Mouse (Mus musculus): Measurements from ENCODE around the gene Ptpn11. TPM values are rescaled to one million over a fixed set of nuclear protein-coding genes. Genes with fewer than 3 reads are reported as not detected.
A peak's percentile ranks its signal among the peaks of the same experiment; 100 is the strongest.
"Not testable (repeated sequence)": the region's sequence is repeated elsewhere in the genome, so short reads cannot be mapped to it uniquely, and the experiment has no call there.

Ptpn11 gene
- 16.0 and 18.9 TPM in 2 replicates for polyA plus RNA-seq (2015; fragmentation: Nextera tagmentation; extraction: Ambion mirVana)

DNA sequence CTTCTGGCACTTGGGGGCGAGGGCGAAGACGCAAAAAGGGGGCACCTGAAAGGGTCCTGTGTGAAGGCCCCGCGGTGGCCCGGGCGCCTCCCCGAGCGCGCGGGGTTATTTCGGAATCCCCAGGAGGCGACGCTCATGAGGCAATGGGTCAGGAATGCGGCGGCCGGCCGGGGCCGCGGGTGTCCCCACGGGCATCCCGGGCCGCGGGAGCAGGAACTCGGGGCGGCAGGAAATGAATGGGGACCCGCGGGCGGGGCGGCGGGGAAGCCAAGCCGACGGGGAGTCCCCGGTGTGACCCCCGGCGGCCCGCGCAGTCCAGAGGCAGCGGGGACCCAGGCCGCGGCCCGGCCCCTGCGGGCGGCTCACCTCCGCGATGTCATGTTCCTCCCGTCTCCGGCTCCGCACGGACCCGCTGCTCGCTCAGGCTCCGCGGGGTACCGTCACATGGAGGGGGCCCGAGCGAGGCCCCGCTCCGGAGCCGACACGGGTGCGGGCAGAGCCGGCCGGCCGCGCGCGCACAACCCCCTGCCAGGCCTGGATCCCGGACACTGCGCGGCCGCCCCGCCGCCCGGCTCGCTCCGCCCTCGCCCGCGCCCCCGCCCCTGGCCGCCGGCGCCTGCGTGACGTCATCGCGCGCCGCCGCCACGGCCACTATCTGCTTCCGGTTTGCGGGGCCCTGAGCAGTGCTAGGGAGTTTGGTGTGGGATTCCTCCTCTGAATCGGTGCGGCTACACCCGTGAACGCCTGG is at the start of gene Ptpn11:
Ptpn11 (minus strand) TSS at position 562 of the 748 bp plus-strand sequence.
- peak; percentile 85 for DNase-seq (ENCODE audit: low spot score)

DNA sequence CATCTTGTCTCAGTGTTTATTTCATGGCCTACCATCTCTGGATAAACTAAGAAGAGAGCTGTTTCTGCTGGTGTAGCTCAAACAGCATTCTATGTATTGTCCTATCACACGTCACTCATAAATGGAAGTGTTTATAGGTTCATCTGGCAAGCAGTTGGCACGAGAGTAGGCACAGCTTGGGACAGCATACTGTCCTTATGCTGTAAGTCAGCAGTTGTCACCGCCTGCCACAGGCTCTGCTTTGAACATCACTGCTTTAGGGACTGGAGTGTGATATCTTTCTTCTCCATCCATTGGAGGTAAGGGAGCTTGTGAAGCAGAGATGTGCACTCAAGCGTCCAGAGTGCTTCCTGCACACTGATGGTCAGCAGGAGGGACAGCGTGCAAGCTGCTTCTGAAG is 48.6 kb upstream of the Ptpn11 start:
- DNase-seq (ENCODE audit: low spot score), result no peak

DNA sequence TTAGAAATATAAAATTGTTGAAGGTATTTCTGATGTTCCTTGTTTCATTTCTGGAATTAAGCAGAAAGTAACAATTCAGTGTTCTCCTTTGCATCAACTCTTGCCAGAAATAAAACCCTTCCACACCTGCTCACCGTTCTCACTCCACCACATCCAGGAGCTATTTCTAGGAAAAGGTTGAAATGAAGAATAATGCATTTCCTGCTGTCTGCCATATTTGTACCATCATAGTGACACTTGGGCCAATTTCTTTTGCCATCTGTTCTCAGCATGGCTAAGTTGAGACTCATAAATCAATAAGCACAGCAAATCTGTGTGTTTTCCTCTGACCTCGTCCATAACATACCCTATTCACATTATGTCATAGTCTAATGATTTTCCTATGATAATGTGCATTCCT is 47.0 kb upstream of the Ptpn11 start:
- DNase-seq (ENCODE audit: low spot score), result no peak

DNA sequence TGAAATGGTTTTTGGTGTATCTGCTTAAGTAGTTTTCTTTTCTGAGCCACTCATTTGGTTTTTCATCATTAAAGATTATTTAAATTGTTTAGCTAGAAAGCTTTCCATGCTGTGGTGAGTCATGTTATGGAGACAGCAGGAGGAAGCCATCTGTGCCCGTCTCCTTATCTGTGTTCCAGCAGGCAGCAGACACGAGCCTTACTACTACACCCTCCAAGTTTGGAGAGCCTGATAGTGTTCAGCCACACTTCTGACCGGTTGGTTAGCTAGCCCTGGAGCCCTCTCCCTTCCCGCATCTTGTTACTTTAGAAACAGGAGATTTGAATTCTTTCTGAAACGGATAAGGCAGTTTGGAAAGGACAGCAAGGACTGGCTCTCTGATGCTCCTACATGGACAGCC is 45.0 kb upstream of the Ptpn11 start:
- DNase-seq (ENCODE audit: low spot score), result no peak

DNA sequence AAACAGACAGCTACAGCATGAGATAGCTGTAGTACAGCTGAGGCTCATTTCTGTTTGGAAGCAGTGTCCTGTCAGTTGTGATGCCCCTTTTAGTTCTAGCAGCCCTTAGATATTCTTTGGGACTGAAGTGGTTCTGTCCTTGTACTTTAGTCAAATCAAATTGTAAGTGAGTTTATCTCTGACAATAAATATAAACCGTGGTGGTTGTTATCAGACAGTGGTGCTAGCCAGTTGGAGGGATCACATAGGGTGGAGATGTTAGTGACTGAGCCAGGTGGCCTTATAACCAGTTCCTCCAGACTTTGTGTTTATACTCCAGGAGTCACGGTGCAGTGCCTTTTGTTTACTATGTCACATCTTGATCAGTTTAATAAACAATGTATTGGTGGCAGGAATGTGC is 42.5 kb upstream of the Ptpn11 start:
- no peak for DNase-seq (ENCODE audit: low spot score)

DNA sequence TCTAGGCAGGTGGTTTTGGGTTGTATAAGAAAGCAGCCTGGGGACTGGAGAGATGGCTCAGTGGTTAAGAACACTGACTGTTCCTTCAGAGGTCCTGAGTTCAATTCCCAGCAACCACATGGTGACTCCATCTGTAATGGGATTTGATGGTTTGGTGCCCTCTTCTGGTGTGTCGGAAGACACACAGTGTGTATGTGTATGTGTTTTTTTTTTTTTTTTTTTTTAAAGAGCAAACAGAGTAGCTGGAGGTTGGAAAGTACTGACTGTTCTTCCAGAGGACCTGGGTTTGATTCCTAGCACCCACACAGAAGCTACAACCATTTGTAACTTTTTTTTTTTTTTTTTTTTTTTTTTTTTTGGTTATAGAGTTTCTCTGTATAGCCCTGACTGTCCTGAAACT is 41.6 kb upstream of the Ptpn11 start:
- DNase-seq (ENCODE audit: low spot score), result no peak

DNA sequence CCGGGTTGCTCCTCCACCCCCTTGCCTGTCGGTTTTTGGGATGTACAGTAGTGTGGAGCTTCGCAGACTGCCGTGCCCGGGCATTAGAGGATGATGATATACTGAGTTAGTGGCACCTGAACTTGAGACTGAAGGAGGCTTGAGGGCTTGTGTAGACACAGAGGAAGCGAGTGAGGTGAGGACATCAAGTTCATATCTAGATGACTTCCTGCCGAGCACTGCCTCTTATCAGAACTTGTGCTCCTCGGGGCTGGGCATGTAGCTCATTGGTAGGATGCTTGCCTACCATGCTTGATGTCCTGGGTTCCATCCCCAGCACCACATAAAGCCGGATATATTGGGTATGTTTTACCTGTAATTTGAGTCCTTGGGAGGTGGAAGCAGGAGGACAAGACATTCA is 39.6 kb upstream of the Ptpn11 start:
- DNase-seq (ENCODE audit: low spot score), result no peak

DNA sequence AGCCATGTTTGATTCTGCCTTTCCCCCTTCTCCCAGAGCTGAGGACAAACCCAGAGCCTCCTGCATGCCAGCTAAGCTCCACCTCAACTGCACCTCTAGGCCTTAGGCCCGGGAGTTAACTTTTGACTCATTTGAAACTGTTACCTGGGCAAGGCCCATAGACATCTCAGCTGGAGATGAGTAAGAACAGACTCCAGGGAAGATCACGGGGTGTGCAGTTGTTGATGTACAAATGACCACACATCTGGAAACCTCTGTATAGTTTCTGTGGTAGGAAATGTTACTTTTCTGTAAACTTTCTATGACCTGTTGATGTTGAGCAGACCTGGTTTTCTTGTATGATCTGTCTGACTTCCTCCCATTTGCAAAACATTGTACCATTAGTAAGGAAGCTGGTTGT is 38.0 kb upstream of the Ptpn11 start:
- no peak for DNase-seq (ENCODE audit: low spot score)

DNA sequence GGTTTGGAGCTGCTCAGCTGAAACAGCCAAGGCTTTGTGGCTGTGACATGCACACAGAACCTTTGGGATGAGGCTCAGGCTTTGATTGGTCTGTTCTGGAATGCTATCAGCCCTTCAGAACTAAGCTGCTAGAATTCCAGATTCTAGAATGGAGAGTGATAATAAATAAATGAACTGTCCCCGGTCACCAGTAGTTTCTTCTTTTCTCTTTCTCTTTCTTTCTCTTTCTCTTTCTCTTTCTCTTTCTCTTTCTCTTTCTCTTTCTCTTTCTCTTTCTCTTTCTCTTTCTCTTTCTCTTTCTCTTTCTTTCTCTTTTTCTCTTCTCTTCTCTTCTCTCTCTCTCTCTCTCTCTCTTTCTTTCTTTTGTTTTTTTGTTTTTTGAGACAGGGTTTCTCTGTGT is 36.1 kb upstream of the Ptpn11 start:
- DNase-seq (ENCODE audit: low spot score), result not testable (repeated sequence)

DNA sequence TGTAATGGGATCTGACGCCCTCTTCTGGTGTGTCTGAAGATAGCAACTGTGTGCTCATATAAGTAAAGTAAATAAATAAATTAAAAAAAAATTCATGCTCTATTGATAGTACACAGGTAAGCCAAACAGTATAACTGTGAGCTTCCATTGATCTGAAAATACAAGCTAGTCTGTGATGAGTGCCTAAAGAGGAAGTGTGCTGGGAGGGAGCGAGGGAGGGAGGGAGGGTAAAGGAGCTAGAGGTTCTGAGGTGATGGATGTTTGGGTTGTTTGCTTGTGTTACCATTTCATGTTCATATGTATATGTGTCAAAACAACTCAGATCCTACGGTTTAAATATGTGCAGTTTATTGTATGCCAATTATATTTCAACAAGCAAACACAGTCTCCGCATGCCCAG is 35.6 kb upstream of the Ptpn11 start:
- DNase-seq (ENCODE audit: low spot score), result no peak

DNA sequence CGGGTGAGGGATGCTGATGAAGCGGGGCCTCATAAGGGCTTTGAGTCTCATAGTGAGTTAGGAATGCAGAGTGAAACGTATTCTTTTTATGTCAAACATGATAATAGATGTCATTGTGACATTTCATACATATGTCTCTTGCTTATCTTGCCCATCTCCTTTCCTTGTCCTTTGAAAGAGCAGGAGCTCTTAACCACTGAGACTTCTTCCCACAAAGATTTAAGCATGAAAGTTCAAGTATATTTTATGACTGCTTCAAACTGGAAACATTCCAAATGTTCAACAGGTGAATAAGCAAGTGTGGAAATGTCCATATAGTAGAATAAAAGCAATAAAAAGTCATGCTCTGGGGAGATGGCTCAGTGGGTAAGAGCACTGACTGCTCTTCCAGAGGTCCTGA is 35.2 kb upstream of the Ptpn11 start:
- DNase-seq (ENCODE audit: low spot score), result no peak

DNA sequence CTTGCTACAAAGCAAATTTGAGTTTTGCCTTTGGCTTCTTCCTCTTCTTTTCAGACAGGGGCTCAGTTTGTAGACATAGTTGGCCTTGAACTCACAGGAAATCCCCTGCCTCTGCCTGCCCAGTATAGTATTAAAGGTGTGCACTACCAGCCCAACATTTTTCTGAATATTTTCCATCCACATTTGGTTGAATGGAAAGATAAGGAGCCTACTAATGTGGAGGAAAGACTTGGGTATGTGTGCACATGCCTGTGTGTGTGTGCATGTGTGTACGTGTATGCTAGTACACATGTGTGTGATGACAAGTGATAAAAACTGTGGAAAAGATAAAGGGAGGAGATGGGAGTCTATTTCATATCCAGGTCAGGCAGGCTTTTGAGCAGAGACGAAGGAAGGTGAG is 34.7 kb upstream of the Ptpn11 start:
- DNase-seq (ENCODE audit: low spot score), result no peak

DNA sequence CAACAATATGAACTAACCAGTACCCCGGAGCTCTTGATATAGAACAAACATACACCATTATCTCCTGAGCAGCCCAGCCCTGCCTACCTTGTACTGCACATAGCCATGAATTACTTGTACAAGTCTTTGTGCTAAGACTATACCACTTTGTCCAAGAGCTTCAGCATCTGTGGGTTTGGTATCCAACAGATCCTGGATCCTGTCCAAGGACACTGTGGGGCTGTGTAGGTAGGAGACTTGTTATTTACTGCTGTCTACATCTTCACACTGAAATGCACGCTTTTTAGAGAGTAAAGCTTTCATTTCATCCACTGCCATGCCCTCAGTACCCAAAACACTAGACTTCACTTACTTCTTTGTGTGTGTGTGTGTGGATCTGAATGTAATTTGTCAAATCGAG is 33.7 kb upstream of the Ptpn11 start:
- DNase-seq (ENCODE audit: low spot score), result no peak

DNA sequence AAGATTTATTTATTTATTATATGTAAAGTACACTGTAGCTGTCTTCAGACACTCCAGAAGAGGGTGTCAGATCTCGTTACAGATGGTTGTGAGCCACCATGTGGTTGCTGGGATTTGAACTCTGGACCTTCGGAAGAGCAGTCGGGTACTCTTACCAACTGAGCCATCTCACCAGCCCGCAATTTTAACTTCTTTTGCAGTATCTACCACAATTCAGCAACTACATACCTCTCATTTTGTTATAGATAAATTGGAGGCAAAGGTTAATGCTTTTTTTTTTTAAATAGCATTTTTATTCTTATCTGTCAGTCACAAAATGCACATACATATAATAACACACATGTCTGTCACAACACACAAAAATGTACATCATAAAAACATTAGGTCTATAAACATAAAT is 32.8 kb upstream of the Ptpn11 start:
- not testable (repeated sequence) for DNase-seq (ENCODE audit: low spot score)

DNA sequence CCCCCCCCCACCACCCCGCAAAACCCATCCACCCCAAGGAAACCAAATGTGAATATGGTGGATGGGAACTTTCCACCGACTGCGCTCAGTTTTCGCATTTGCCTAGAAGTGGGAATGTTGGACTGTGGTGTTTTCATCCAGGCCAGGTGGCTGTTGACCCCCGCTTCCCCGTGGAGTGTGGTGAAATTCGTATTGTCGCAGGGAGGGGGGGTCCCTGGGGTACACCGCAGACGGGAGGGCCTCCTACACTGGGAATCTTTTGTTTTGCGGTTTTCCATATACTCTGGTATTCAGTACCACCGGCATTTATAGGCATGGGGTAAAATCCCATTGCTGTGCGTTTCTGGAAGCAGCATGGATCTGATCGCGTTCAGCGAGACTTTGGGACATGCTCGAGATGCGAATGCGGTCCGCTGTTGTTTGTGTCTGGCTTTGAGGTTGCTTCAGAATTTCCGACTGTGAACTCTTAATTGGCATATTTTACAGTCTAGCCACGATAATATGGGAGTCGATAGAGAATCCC is 30.2 kb upstream of the Ptpn11 start:
- DNase-seq (ENCODE audit: low spot score), result no peak

DNA sequence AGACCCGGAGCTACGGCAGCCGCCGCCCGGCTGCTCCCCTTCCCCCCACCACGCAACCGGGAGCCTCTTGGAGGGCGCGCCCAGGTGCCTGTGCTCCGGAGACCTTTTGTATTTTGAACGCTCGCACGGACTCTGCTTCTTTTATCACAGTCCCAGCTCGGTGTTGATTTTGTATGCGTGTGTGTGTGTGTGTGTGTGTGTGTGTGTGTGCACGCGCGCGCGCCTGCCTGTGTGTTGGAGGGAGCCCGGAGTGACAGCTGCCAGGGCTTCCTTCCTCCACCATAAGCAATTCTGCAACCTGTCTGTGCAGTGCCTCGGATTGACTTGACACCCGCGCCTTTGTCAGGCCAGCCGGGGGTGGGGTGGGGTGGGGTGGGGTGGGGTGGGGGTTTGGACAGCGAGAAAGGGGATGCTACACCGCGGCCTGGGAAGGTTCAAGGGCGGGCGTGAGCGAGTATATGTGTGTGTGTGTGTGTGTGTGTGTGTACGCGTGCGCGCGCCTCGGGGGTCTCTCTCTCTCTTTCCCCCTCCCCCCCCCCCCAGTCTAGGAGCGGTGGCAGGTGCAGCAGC is 29.6 kb upstream of the Ptpn11 start:
- DNase-seq (ENCODE audit: low spot score), result peak; percentile 70

DNA sequence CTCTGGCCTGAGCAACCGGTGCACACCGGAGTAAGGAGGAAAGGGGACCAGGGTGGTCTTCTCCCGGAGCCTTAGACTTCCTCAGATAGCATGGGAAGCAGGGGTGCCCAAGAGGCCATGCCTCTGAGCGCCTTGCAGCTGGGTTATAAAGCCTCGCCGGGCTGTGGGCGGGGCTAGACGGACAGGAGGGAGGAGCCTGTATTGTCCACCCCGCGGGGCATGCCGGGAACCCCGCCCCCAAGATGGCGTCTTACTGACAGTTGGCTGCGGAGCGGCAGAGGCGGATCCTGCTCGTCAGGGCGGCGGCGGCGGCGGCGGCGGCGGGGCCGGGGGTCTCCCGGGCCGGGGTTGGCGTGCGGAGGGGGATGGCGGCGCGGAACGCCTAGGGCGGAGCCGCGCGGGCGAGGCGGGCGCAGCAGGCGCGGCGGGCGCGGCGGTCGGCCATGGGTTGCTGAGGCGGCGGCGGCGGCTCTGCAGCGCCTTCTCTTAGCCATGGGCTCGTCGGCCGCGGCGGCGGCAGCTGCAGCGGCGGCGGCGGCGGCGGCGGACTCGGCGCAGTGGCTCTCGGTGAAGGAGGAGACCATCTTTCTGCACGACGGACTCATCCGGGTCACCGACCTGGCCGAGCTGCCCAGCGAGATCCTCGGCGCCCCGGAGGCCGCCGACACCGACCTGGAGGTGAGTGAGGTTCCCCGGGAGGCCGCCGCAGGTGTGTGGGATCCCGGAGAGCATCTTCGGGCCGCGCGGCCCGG is 29.0 kb upstream of the Ptpn11 start, which contains the start of gene Hectd4:
Hectd4 (plus strand) TSS at position 240 of the 752 bp plus-strand sequence.
- peak; percentile 96 for DNase-seq (ENCODE audit: low spot score)

DNA sequence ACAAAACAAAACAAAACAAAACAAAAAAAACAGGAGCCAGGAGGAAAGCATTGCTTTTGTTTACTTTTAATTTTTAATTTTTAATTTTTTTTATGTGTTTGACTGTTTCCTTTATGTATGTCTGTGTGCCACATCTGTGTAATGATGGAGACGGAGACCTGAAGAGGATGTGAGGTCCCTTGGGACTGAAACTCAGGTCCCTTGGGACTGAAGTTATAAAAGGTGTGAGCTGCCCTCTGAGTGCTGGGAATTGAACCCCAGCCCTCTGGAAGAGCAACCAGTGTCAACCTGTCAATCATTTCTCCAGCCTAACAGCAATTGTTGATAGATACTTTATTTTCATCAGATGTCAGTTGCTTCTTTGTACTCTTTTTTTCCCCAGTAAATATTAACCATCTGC is 28.0 kb upstream of the Ptpn11 start:
- no peak for DNase-seq (ENCODE audit: low spot score)

DNA sequence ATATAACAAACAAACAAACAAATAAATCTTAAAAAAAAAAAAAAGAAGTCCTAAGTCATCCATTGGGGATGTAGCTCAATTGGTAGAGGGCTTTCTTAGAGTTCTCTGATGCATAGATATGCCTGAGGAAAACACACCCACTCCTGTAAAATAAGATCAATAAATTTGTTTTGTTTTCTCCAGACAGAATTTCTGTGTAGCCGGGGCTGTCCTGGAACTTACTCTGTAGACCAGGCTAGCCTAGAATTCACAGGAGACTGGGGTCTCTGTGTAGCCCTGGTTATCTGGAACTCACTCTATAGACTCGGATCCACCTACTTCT is 26.1 kb upstream of the Ptpn11 start:
- DNase-seq (ENCODE audit: low spot score), result no peak

DNA sequence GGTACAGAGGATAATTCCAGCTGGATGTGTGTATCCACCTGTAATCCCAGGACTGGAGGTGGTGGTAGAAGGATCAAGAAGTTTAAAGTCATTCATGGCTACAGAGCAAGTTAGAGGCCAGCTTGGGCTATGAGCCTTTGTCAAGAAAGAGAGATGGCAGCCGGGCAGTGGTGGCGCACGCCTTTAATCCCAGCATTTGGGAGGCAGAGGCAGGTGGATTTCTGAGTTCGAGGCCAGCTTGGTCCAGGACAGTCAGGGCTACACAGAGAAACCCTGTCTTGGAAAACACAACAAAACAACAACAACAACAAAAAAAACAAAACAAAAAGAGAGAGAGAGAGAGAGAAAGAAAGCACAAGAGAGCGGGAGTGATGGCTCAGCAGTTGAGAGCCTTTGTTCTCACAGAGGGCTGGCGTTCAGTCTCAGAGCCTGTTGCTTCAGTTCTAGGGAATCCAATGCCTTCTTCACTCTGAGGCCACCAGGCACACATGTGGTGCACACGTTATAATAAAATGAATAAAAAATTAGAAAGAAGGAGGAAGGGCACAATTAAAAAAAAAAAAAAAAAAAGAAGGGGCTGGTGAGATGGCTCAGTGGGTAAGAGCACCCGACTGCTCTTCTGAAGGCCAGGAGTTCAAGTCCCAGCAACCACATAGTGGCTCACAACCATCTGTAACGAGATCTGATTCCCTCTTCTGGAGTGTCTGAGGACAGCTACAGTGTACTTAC is 25.6 kb upstream of the Ptpn11 start:
- DNase-seq (ENCODE audit: low spot score), result not testable (repeated sequence)

DNA sequence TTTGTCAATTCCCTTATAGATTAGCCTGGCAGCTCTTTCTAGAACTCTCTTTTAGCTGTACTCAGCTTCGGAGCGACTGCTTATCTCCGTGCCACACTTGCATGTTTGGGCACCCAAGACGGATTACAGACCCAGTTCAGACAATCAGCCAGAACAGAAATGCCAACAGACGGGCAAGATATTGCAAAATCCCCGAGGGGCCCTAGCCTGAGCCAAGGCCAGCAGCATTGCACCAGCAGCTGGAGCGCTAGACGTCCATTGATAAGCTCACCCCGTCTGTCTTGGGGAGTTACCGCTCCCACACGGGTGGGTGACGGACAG is 24.9 kb upstream of the Ptpn11 start:
- no peak for DNase-seq (ENCODE audit: low spot score)
